Mouse (Mus musculus) stomach, postnatal 0 days (tissue): ENCODE results near the gene Fbxw10.

ENCODE experiments used
- CTCF ChIP-seq: IDR thresholded peaks from 2 replicates; pipeline ENCODE4 v1.5.1; 2016; ENCODE audit warnings: antibody characterized with exemption, low read depth, mild to moderate bottlenecking, moderate library complexity
- EP300 ChIP-seq: optimal IDR thresholded peaks from 2 replicates; pipeline ENCODE3; 2016; ENCODE audit warnings: antibody characterized with exemption

DNA sequence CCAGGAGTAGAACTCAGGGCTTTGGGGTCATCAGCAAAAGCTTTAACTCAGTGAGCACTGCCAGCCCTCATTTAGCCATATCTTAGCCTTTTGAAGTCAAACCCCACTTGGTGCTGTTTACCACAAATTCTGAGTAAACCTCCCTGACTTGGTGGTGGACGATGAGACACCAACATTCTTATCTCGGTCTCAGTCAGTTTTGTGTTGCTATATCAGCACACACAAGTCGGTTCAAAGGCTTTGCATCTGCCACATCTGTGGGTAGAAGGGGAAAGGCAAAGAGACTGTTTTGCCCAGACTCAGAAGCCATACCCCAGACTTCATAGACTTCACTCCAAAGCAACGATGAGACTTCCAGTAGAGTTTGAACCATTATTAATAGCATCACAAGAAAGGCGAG, 2.3 kb upstream of the Fbxw10 start:
- TF ChIP-seq CTCF = no peak
- TF ChIP-seq EP300 = no peak
